Mouse (Mus musculus) right cerebral cortex, postnatal 14 days (tissue): ENCODE results near the gene Chst11.

Experiments used
- DNase-seq: peaks from one replicate; pipeline ENCODE4 v3.0.0; 2022

Chst11 gene

GRCm38 (mm10) chr10:82991756-82992519 lies 6.6 kb downstream of the Chst11 start:
- DNase-seq = no peak

GRCm38 (mm10) chr10:82994284-82994683 lies 9.0 kb downstream of the Chst11 start:
- no peak for DNase-seq

GRCm38 (mm10) chr10:82997460-82997859 lies 12.2 kb downstream of the Chst11 start:
- DNase-seq = no peak

DNA sequence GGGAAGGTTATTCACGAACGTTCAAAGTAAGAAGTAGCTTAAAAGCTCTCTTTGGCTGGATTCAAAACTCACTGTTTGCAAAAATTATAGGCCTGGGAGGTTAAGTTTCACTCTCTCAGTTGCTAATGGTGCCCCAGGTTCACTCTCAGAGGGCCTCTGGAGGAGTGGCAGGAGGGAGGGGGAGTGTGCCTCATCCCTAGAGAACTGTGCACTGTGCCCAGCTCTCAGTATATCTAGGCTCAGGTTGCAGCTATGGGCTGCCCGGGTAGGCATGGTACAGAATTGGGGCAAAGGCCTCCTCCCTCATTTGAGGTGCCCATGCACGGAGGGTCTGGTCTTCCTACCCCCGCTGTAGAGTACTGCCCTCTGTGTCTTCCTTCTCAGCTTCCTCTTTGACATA lies 14.9 kb downstream of the Chst11 start:
- DNase-seq = no peak

GRCm38 (mm10) chr10:83000721-83001120 lies 15.4 kb downstream of the Chst11 start:
- no peak for DNase-seq

DNA sequence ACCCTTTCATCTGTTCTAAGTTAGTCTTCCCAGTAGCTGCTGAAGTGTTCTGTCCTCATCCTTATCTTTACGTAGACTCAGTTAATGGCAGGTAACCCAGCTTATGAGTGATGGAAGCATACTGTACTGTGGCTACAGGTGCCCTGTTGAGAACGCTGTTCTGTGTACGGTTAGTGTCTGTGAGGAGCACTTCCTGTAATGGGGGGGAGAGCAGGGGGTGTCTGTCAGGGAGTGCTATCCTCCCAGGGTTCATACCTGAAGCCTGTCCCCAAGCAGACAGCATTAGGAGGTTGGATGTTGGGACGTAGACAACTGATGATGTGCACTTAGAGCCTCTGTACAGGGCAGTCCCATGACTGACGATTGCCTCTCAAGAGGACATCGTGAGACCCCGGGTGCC lies 18.6 kb downstream of the Chst11 start:
- no peak for DNase-seq

DNA sequence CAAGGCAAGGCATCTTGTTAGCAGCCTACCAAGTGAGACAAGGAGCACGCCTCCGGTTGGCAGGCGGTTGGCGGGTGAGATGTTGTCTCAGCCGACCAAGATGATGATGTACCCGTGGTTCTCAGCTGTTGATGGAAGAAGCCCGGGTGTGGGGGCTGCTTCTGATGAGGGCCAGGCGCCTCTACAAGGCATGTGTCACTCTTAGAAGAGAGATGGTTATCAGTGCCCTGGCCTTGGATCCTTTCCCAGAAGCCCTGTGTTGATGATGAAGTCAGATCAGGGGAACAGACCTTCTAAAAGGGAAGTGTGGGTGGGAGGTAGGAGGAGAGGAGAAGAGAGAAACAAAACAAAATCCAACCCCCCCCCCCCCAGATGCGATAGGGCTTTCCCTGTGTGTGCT lies 19.1 kb downstream of the Chst11 start:
- DNase-seq = peak; percentile 35

GRCm38 (mm10) chr10:83005003-83005402 lies 19.7 kb downstream of the Chst11 start:
- DNase-seq = no peak

DNA sequence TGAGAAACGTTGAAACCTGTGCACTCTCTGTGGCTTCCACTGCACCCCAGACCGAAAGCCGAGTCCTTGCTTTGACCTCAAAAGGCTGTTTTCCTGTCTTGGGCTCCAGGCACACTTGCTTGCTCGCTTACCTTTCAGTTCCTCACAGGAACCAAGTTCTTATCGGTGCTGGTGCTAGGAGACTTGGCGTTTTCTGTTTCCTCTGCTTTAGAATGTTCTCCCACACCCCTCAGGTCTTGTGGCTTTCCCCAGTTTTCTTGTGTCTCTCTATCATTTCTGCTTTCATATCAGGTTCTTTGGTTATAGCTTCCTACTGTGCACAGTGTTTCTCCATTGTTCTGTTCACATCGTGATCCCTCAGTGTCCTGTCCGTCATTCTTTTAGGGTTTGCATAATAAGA lies 21.0 kb downstream of the Chst11 start:
- no peak for DNase-seq

DNA sequence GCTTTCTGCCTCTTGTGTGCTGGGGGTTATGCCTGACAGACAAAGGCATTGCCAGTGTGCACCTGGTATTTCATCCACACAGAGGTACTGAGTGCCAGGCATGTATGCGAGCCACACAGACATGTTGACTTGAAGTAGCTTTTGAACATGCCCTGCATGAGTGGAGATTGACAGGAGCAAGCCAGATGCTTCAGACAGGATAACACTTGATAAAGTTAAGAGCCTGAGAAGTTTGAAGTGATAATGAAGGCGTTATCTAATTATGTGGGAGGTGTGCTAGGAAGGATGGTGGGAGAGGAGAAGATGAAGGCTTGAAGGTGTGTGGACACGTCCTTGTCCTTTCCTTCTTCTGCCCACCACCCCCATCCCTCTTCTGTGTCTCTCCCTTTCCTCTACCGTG lies 28.7 kb downstream of the Chst11 start:
- no peak for DNase-seq

GRCm38 (mm10) chr10:83015919-83016318 lies 30.6 kb downstream of the Chst11 start:
- no peak for DNase-seq

DNA sequence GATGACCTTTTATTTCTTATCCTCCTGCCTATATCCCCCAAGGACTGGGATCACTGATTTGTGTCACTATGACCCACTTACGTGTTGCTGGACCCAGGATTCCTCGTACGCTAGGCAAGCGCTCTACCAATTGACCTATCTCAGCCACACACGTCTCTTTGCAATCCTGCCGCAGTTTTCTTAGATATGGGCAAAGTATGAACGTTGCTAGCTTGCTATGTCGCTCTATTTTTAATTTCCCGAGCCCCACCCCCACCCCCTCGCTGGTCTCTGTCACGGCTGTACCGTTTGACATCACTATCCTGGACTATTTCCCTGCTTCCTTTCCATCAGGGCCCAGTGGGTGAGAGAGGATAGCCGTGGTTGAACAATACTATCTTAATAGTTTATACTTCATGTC lies 31.5 kb downstream of the Chst11 start:
- no peak for DNase-seq

DNA sequence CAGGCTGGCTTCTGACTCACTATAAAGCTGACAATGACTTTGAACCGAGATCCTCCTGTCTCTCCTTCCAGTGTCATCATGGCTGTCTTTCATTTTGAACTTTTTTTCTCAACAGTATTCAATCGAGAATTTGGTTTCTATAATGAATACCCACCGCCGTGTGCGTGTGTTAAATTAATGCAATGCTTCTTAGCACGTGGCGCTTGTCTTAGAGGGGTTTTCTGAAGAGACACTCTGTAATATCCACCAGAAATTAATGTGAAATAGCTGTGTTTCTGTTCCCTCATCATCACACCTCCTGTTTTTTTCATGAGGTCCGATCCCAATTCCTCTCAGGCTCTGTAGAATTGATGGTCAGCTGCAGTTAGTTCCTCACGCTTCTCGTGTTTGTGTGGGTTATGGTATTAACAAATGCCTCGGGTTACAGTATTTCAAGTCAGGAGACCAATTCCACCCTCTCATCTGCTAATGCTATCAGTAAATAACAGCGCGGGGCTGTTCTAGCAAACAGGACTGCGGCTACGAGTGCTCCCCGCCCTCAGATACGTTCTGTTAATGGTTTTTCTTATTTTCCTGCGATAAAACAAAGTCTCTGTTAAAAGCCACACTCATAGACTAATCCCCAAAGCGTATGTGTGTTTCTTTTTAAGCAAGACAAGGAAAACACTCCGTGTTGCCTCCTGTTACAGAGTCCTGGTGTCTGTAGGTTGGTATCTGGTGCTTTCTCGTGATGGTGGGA lies 32.6 kb downstream of the Chst11 start:
- DNase-seq = no peak

DNA sequence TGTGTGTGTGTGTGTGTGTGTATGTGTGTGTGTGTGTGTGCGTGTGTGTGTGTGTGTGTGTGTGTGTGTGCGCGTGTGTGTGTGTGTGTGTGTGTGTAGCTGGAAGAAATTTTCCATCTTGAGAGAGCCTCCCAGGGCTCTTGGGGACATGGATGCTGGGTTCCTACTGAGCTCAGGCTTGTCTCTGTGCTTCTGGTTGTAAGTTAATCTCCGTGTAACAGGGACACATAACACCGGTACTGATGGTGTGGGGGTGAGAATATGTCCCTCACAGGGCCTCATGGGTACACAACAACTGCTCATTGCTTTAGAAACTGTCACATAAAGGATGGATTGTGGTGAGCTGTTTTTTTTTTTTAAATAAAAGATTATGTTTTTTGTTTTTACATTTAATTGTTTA lies 33.2 kb downstream of the Chst11 start:
- no peak for DNase-seq

GRCm38 (mm10) chr10:83019497-83020270 lies 34.4 kb downstream of the Chst11 start:
- no peak for DNase-seq

DNA sequence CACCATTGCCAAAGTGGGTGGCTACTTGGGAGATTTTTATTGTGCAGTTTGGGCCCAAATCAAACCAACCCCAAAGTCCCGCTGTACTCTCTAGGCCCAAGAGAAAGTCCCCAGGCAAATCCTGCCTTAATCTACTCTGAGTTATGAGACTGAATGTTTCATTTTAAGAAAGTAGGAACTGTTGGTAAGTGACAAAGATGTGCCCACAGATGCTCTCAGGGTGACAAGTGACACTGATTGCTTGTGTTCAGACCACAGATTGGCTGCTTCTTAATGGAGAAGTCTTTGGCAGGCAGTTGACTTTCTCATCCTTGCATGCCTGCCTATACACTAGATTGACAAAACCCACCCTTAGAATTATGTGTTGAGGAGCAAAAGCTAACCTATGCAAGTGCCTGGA lies 37.3 kb downstream of the Chst11 start:
- no peak for DNase-seq

- no peak for DNase-seq
Observed at GRCm38 (mm10) chr10:83026174-83026573, 40.9 kb downstream of the Chst11 start.

GRCm38 (mm10) chr10:83027673-83028072 lies 42.4 kb downstream of the Chst11 start:
- DNase-seq = no peak

- DNase-seq = no peak
Observed at GRCm38 (mm10) chr10:83030103-83030661, 44.9 kb downstream of the Chst11 start.

DNA sequence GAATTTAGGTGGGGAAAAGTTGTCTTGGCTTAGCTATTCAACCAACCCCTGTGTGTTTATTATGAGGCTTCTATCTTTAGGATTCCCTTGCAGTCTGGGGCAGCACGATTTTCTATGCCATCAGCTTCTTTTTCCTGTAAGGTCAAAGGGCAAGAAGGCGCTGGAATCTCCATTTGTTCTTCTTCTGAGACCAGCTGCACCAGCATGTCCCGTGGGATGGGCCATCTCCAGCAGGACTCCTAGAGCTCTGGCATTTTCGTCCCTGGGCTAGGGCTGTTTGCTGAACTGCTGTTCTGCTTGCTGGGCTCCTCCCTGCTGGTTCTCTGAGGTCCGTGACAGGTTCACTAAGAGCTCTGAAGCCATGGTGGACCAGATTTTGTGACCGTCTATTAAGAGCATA lies 45.6 kb downstream of the Chst11 start:
- no peak for DNase-seq

DNA sequence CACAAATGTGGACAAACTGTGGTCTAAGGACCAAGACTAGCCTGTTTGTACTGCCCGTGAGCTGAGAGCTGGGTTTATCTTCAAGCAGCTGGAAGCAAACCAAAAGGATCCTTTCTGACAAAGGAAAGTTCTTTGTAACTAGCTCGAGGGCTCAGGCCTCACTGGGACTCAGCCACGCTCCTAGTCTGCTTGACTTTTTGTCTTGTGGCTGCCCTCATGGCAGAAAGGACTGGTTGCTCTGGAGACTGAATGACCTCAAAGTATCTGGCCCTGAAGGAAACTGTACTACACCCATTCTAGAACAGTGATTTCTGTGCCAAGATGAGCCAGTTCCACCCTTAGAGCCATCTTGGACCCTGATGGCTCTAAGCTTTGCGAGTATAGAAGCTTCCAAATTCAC lies 46.3 kb downstream of the Chst11 start:
- no peak for DNase-seq

DNA sequence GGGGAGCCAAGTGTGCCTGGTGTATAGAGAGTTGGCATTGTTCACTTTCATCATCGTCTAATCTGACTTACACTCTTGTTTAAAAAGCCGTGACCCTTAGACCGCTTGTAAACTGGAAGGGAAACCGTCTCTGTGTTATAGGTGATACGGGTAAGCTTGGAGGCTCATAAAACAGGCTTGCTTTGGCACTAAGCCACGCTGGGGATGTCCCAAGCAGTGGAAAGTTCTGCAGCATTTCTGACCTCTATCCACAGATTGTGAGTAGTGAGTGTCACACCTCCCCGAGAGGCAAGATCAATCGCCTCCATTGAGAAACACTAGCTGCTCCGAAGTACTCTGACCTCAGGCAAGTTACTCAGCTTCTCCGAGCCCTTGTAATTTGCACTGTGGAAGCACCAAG lies 47.3 kb downstream of the Chst11 start:
- no peak for DNase-seq

- DNase-seq = no peak
Observed at GRCm38 (mm10) chr10:83036340-83037045, 51.2 kb downstream of the Chst11 start.
